Mouse (Mus musculus): ENCODE measurements around the gene Npcd.

- no peak for TF ChIP-seq CTCF (IDR thresholded peaks at IDR 0.05)
- no peak for TF ChIP-seq EP300 (IDR thresholded peaks at IDR 0.05; ENCODE audit: insufficient read depth, low read depth, low read length)
- TF ChIP-seq POLR2A (IDR thresholded peaks at IDR 0.05; ENCODE audit: insufficient read depth, low read depth, low read length) = no peak
Observed at GRCm38 (mm10) chr15:79842985-79843384, 8.9 kb upstream of the Npcd start.

All from heart, adult 2 months (tissue).